Mouse (Mus musculus): ENCODE measurements around the gene Usp1.
"Not testable (repeated sequence)": the region's sequence is repeated elsewhere in the genome, so short reads cannot be mapped to it uniquely, and the experiment has no call there.

Usp1 gene

GRCm38 (mm10) chr4:98923568-98924070, at the start of gene Usp1:
Usp1 (plus strand) TSS chr4:98923810.
- no peak for DNase-seq (ENCODE audit: low spot score)

- no peak for DNase-seq (ENCODE audit: low spot score)
These were observed 40.9 kb upstream of the Usp1 start for GRCm38 (mm10) chr4:98882706-98883105.

- DNase-seq (ENCODE audit: low spot score) = no peak
These were observed 37.2 kb upstream of the Usp1 start for GRCm38 (mm10) chr4:98886377-98886776.

GRCm38 (mm10) chr4:98887148-98887547, 36.5 kb upstream of the Usp1 start:
- DNase-seq (ENCODE audit: low spot score) = peak; percentile 68

- DNase-seq (ENCODE audit: low spot score) = no peak
These were observed 13.4 kb upstream of the Usp1 start for GRCm38 (mm10) chr4:98910246-98910645.

- DNase-seq (ENCODE audit: low spot score) = no peak
These were observed 5.9 kb upstream of the Usp1 start for GRCm38 (mm10) chr4:98917724-98918123.

- no peak for DNase-seq (ENCODE audit: low spot score)
These were observed 5.4 kb upstream of the Usp1 start for GRCm38 (mm10) chr4:98918204-98918603.

- no peak for DNase-seq (ENCODE audit: low spot score)
These were observed 2.7 kb upstream of the Usp1 start for GRCm38 (mm10) chr4:98920896-98921295.

- peak; percentile 12 for DNase-seq (ENCODE audit: low spot score)
These were observed 1.5 kb upstream of the Usp1 start for GRCm38 (mm10) chr4:98922061-98922642.

- DNase-seq (ENCODE audit: low spot score) = peak; percentile 99
These were observed 705 bp upstream of the Usp1 start for GRCm38 (mm10) chr4:98922643-98923567.

GRCm38 (mm10) chr4:98924071-98924905, 678 bp downstream of the Usp1 start:
- peak; percentile 60 for DNase-seq (ENCODE audit: low spot score)

GRCm38 (mm10) chr4:98924906-98925178, 1.2 kb downstream of the Usp1 start:
- no peak for DNase-seq (ENCODE audit: low spot score)

GRCm38 (mm10) chr4:98925250-98925781, 1.7 kb downstream of the Usp1 start:
- no peak for DNase-seq (ENCODE audit: low spot score)

GRCm38 (mm10) chr4:98936036-98936435, 12.4 kb downstream of the Usp1 start:
- DNase-seq (ENCODE audit: low spot score) = no peak

GRCm38 (mm10) chr4:98938210-98938609, 14.6 kb downstream of the Usp1 start:
- DNase-seq (ENCODE audit: low spot score) = not testable (repeated sequence)

- no peak for DNase-seq (ENCODE audit: low spot score)
These were observed 27.0 kb downstream of the Usp1 start for GRCm38 (mm10) chr4:98950563-98950962.

GRCm38 (mm10) chr4:98955986-98956385, 32.4 kb downstream of the Usp1 start:
- no peak for DNase-seq (ENCODE audit: low spot score)

- DNase-seq (ENCODE audit: low spot score) = no peak
These were observed 36.6 kb downstream of the Usp1 start for GRCm38 (mm10) chr4:98960243-98960642.

GRCm38 (mm10) chr4:98969946-98970345, 46.3 kb downstream of the Usp1 start:
- peak; percentile 5 for DNase-seq (ENCODE audit: low spot score)

- DNase-seq (ENCODE audit: low spot score) = no peak
These were observed 52.1 kb downstream of the Usp1 start for GRCm38 (mm10) chr4:98975741-98976140.

- not testable (repeated sequence) for DNase-seq (ENCODE audit: low spot score)
These were observed 54.7 kb downstream of the Usp1 start for GRCm38 (mm10) chr4:98978288-98978687.

GRCm38 (mm10) chr4:98978693-98979092, 55.1 kb downstream of the Usp1 start:
- no peak for DNase-seq (ENCODE audit: low spot score)

Measured in adipocyte (in vitro differentiated cells).